Mouse (Mus musculus): ENCODE results near the gene Prkag2. TPM values are rescaled to one million over a fixed set of nuclear protein-coding genes. Genes with fewer than 3 reads are reported as not detected.
"Not testable (repeated sequence)": the region's sequence is repeated elsewhere in the genome, so short reads cannot be mapped to it uniquely, and the experiment has no call there.

The Prkag2 gene
- polyA plus RNA-seq, 1 experiment from 2014 or later, result 112 TPM

GRCm38 (mm10) chr5:24823864-24824405 is 276.5 kb downstream of the Prkag2 start:
- peaks cover 8% of the 10 kb centered on the region for H3K4me1 ChIP-seq (ENCODE audit: control insufficient read depth, insufficient read depth, low read length)
- H3K27me3 ChIP-seq (ENCODE audit: control insufficient read depth, insufficient read depth, low read depth, low read length), result no peaks in the 10 kb centered on the region
- no peaks in the 10 kb centered on the region for H3K9me3 ChIP-seq (replicated peaks; ENCODE audit: control insufficient read depth, low read length, poor library complexity, severe bottlenecking)
- no peak overlapping the region for H3K4me2 ChIP-seq (ENCODE audit: low read length)
- H3K36me3 ChIP-seq (ENCODE audit: control insufficient read depth, insufficient read depth, low read length), result no peaks in the 10 kb centered on the region
- no peak overlapping the region for H3K27ac ChIP-seq (ENCODE audit: low read length)
- no peak overlapping the region for H3K4me3 ChIP-seq (ENCODE audit: low read depth, low read length)
- 66% methylated on average over 6 of the region's 6 CpGs for WGBS
- no peak overlapping the region for H3K9ac ChIP-seq (ENCODE audit: low read depth, low read length)
- no peak for ATAC-seq

GRCm38 (mm10) chr5:24822781-24823180 is 277.7 kb downstream of the Prkag2 start:
- H3K9ac ChIP-seq (ENCODE audit: low read depth, low read length), result no peak overlapping the region
- no peaks in the 10 kb centered on the region for H3K36me3 ChIP-seq (ENCODE audit: control insufficient read depth, insufficient read depth, low read length)
- no peak overlapping the region for H3K4me3 ChIP-seq (ENCODE audit: low read depth, low read length)
- no peaks in the 10 kb centered on the region for H3K9me3 ChIP-seq (replicated peaks; ENCODE audit: control insufficient read depth, low read length, poor library complexity, severe bottlenecking)
- no peak overlapping the region for H3K27ac ChIP-seq (ENCODE audit: low read length)
- peaks cover 8% of the 10 kb centered on the region for H3K4me1 ChIP-seq (ENCODE audit: control insufficient read depth, insufficient read depth, low read length)
- H3K27me3 ChIP-seq (ENCODE audit: control insufficient read depth, insufficient read depth, low read depth, low read length), result no peaks in the 10 kb centered on the region
- 67% methylated on average over 3 of the region's 3 CpGs for WGBS
- no peak overlapping the region for H3K4me2 ChIP-seq (ENCODE audit: low read length)
- no peak for ATAC-seq

DNA sequence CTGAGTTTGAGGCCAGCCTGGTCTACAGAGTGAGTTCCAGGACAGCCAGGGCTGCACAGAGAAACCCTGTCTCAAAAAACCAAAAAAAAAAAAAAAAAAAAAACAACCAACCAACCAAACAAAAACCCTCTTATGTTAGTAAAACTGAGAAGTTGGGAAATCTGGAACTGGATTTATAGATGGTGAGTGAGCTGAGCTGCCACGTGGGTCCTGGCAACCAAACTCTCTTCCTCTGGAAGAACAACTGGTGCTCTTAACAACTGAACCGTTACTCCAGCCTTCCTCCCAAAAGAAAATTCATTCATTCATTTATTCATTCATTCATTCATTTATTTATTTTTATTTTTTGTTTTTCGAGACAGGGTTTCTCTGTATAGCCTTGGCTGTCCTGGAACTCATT is 278.2 kb downstream of the Prkag2 start:
- ATAC-seq; H3K36me3 ChIP-seq (ENCODE audit: control insufficient read depth, insufficient read depth, low read length); H3K27ac ChIP-seq (ENCODE audit: low read length); H3K27me3 ChIP-seq (ENCODE audit: control insufficient read depth, insufficient read depth, low read depth, low read length); H3K4me2 ChIP-seq (ENCODE audit: low read length); H3K4me3 ChIP-seq (ENCODE audit: low read depth, low read length); H3K9ac ChIP-seq (ENCODE audit: low read depth, low read length); H3K4me1 ChIP-seq (ENCODE audit: control insufficient read depth, insufficient read depth, low read length); H3K9me3 ChIP-seq (replicated peaks; ENCODE audit: control insufficient read depth, low read length, poor library complexity, severe bottlenecking): not testable (repeated sequence)
- whole genome bisulfite sequencing, result 91% methylated on average over 3 of the region's 3 CpGs

DNA sequence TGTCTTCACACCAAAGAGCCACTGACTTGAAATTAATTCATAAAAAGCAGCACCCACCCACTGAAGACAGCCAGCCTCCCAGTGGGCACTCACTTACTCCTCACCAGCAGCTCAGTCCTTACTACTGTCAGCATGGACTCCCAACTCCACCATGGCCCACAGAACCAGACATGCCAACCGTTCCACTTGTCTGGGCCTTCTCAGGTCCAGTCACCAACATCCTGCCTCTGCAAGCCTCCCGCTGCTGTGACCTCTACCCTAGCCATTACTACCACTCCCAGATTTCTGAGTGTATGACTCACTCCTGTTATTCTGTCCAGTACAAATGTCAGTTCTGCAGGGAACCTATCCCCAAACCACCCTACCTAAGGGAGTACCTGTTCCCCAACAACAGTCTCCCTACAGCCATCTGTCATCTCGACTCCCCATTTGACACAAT is 279.0 kb downstream of the Prkag2 start:
- H3K9me3 ChIP-seq (replicated peaks; ENCODE audit: control insufficient read depth, low read length, poor library complexity, severe bottlenecking), result no peaks in the 10 kb centered on the region
- no peak overlapping the region for H3K27ac ChIP-seq (ENCODE audit: low read length)
- peaks cover 8% of the 10 kb centered on the region for H3K4me1 ChIP-seq (ENCODE audit: control insufficient read depth, insufficient read depth, low read length)
- no peak for ATAC-seq
- no peaks in the 10 kb centered on the region for H3K27me3 ChIP-seq (ENCODE audit: control insufficient read depth, insufficient read depth, low read depth, low read length)
- H3K4me3 ChIP-seq (ENCODE audit: low read depth, low read length), result no peak overlapping the region
- H3K4me2 ChIP-seq (ENCODE audit: low read length), result no peak overlapping the region
- peaks cover 4% of the 10 kb centered on the region; the same call in 1 of the 2 replicates for H3K36me3 ChIP-seq (ENCODE audit: control insufficient read depth, insufficient read depth, low read length)
- WGBS, result 84% methylated on average over 3 of the region's 3 CpGs
- H3K9ac ChIP-seq (ENCODE audit: low read depth, low read length), result no peak overlapping the region

- Histone ChIP-seq H3K27me3 (ENCODE audit: control insufficient read depth, insufficient read depth, low read depth, low read length) (no peaks in the 10 kb centered on the region), H3K36me3 (ENCODE audit: control insufficient read depth, insufficient read depth, low read length) (peaks cover 4% of the 10 kb centered on the region; the same call in 1 of the 2 replicates), H3K4me1 (ENCODE audit: control insufficient read depth, insufficient read depth, low read length) (peaks cover 6% of the 10 kb centered on the region), H3K9ac (ENCODE audit: low read depth, low read length) (no peak overlapping the region), H3K4me2 (ENCODE audit: low read length) (no peak overlapping the region), H3K27ac (ENCODE audit: low read length) (no peak overlapping the region), H3K9me3 (replicated peaks; ENCODE audit: control insufficient read depth, low read length, poor library complexity, severe bottlenecking) (no peaks in the 10 kb centered on the region), H3K4me3 (ENCODE audit: low read depth, low read length) (no peak overlapping the region)
- 65% methylated on average over 5 of the region's 5 CpGs for WGBS
- ATAC-seq, result no peak
Observed at GRCm38 (mm10) chr5:24820627-24821026, 279.8 kb downstream of the Prkag2 start.

DNA sequence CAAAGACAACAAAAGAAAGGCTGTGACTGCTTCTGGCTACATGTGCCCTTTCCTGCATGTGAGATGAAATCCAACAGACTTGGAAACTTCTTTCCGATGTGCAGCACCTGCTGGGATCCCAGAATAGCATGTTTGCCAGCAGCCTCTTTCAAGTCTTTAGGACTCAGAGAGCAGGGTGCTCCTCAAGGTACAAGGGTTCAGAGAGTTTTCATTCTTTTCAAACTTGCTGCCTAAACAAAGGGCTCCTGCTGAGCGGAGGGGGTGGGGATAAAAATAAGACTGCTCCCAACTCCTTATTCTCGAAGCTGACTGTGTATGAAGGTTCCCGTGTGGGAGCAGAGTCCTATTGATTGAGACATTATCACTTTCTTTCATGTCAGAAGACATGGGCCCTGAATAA is 283.3 kb downstream of the Prkag2 start:
- Histone ChIP-seq H3K9me3 (replicated peaks; ENCODE audit: control insufficient read depth, low read length, poor library complexity, severe bottlenecking) (no peaks in the 10 kb centered on the region), H3K27me3 (ENCODE audit: control insufficient read depth, insufficient read depth, low read depth, low read length) (no peaks in the 10 kb centered on the region), H3K36me3 (ENCODE audit: control insufficient read depth, insufficient read depth, low read length) (peaks cover 7% of the 10 kb centered on the region), H3K4me3 (ENCODE audit: low read depth, low read length) (no peak overlapping the region), H3K9ac (ENCODE audit: low read depth, low read length) (no peak overlapping the region), H3K4me1 (ENCODE audit: control insufficient read depth, insufficient read depth, low read length) (peaks cover 4% of the 10 kb centered on the region), H3K4me2 (ENCODE audit: low read length) (no peak overlapping the region), H3K27ac (ENCODE audit: low read length) (no peak overlapping the region)
- no peak for ATAC-seq
- WGBS, result 51% methylated on average over 4 of the region's 4 CpGs

GRCm38 (mm10) chr5:24813946-24814345 is 286.5 kb downstream of the Prkag2 start:
- no peak overlapping the region for H3K4me2 ChIP-seq (ENCODE audit: low read length)
- H3K4me3 ChIP-seq (ENCODE audit: low read depth, low read length), result no peak overlapping the region
- ATAC-seq, result no peak
- no peak overlapping the region for H3K27ac ChIP-seq (ENCODE audit: low read length)
- no peaks in the 10 kb centered on the region for H3K27me3 ChIP-seq (ENCODE audit: control insufficient read depth, insufficient read depth, low read depth, low read length)
- no peak overlapping the region for H3K9ac ChIP-seq (ENCODE audit: low read depth, low read length)
- WGBS, result 90% methylated on average over 3 of the region's 3 CpGs
- no peaks in the 10 kb centered on the region for H3K4me1 ChIP-seq (ENCODE audit: control insufficient read depth, insufficient read depth, low read length)
- H3K9me3 ChIP-seq (replicated peaks; ENCODE audit: control insufficient read depth, low read length, poor library complexity, severe bottlenecking), result no peaks in the 10 kb centered on the region
- peaks cover 12% of the 10 kb centered on the region for H3K36me3 ChIP-seq (ENCODE audit: control insufficient read depth, insufficient read depth, low read length)

DNA sequence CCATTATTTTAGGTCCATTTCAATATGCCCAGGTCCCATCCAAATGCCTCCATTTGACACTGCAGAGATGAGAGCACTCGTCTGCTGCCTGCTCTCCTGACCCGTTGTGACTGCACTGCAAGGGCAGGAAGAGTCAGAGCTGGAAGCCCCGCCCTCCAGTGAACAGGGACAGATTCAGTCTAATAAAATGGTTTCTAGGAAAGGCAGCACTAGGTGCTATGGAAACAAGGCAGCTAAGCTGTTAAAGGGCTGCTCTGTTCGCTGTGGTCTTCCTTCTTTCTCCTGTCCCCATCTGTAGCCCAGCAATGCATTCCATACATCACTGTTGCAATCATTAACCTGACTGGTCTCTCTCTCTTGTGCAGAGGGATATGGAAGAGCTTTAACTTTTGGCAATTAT is 287.4 kb downstream of the Prkag2 start:
- H3K36me3 ChIP-seq (ENCODE audit: control insufficient read depth, insufficient read depth, low read length), result peaks cover 12% of the 10 kb centered on the region
- H3K9me3 ChIP-seq (replicated peaks; ENCODE audit: control insufficient read depth, low read length, poor library complexity, severe bottlenecking), result no peaks in the 10 kb centered on the region
- H3K27ac ChIP-seq (ENCODE audit: low read length), result no peak overlapping the region
- H3K4me1 ChIP-seq (ENCODE audit: control insufficient read depth, insufficient read depth, low read length), result no peaks in the 10 kb centered on the region
- no peak for ATAC-seq
- WGBS, result 81% methylated on average over 4 of the region's 4 CpGs
- H3K9ac ChIP-seq (ENCODE audit: low read depth, low read length), result no peak overlapping the region
- no peak overlapping the region for H3K4me2 ChIP-seq (ENCODE audit: low read length)
- no peaks in the 10 kb centered on the region for H3K27me3 ChIP-seq (ENCODE audit: control insufficient read depth, insufficient read depth, low read depth, low read length)
- no peak overlapping the region for H3K4me3 ChIP-seq (ENCODE audit: low read depth, low read length)

Measured in midbrain, embryonic 16.5 days (tissue).